Mouse (Mus musculus): ENCODE results near the gene Kif1c.
"Not testable (repeated sequence)": the region's sequence is repeated elsewhere in the genome, so short reads cannot be mapped to it uniquely, and the experiment has no call there.

Gene Kif1c

DNA sequence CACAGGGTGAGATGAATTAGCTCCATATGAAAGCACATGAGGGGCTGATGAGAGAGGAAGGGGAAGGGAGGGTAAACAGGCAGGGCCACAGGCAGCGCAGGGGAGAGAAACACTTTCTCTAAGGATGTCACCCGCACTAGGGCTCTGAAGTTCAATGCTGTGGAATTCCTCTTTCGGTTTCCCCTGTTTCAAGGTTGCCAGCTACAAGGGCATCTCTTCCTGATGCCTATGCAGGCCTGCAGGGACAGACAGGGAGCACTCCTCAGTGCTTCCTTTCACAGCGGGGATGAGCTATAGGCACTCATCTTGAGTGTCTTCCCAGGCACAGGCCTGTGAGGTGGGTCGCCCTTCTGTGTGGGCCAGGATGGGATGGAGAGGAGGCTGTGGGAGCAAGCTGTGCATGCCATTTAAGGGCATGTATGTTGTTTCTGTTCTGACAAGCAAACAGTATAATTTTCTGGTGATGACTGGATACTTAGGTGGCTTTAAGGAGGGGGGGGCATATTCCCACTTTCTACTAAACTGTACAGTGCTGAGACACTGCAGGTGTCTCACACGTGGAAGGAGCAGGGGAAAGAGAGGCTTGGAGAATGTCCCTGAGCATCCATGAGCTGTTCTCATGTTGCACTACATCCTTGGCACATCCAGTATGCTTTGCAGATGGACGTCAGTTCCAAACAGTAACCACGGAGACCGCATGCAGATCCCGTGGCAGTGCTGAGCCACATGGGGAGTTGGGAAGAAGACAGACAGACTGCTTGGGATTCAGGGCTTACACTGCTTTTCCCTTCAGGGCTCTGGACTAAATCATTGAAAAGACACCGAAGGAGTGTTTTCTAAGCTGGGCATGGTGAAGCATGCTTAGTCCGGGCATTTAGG lies 42.5 kb downstream of the Kif1c start:
- no peak for DNase-seq (ENCODE audit: low read depth, low spot score)

- no peak for DNase-seq (ENCODE audit: low read depth, low spot score)
These were observed 45.3 kb downstream of the Kif1c start for GRCm38 (mm10) chr11:70745636-70746035.

DNA sequence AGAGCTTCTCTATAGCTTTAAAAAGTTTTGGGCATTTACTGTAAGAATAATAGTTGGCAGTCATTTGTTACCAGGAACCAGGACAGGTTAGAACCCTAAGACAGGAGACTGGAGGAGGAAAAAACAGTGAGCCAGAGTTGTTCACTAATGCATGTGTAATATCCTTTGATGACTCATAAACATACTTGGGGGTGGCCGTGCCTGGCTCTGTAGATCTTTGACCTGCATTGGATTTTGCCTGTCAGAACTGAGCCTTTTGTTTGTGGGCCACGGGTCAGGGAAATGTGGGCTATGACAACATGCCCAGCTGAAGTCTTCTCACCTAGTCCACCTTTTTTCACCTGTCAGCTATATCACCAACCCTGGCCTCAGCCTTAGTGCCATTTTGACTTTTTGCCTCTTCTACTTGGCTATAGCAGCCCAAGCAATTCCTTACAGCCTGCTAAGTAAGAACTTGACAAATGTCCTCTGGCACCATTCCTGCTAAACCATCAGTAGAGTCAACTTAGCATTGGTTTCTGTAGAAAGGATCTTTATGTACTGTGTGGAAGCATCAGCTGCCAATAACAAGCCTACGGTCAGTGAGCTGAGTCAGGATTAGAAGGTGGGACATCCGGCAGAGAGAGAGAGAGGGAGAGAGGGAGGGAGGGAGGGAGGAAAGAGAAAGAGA lies 47.7 kb downstream of the Kif1c start:
- DNase-seq (ENCODE audit: low read depth, low spot score), result no peak

DNA sequence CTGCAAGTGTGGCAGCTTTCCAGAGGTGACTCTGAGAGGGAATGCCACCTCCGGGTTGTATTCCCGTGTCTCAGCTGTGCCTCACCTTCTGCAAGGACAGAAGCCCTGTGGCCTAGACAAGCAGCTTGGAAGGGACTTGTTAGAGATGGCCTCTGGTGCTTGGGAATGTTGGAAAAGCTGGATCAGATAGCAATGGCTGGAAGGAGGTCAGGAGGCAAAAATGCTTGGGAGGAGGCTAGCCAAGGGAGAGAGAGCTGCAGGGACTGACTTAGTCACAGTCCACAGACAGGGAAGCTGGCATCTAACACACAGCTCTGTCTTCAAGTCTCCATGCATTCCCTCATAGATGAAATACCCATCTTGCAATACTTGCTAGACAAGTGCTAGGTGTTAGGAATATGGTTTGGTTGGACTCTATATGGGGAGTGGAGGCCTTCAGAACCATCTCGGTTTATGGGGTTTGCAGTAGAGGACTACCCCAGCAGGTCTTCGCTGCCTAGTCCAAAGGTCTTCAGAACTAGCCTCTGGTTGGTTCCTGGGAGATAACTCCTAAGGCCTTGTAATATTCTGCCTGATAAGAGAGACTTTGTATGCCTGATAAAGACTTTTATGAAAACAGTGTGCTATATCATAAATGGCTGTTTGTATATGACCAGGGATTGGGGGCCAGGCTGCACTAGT lies 52.1 kb downstream of the Kif1c start:
- no peak for DNase-seq (ENCODE audit: low read depth, low spot score)

GRCm38 (mm10) chr11:70753146-70753545 lies 52.8 kb downstream of the Kif1c start:
- no peak for DNase-seq (ENCODE audit: low read depth, low spot score)

- no peak for DNase-seq (ENCODE audit: low read depth, low spot score)
These were observed 54.1 kb downstream of the Kif1c start for GRCm38 (mm10) chr11:70754476-70754875.

DNA sequence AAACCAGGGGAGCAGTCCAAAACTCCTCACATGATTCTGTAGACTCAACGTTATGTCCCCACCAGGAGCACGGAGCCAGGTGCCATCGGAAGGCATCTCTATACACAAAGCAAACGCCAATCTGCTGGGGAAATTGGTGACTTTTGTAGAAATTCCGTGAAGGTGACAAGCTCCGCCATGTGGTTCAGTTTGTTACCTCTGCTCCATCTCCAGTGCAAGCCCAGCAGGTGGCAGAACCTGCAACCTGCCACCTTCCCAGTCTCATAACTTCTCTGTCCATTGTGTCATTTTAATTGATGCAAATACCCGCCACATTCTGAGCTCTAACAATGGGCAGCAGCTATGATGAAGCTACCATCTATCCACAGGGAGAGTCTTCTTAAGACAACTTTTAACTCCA lies 54.6 kb downstream of the Kif1c start:
- DNase-seq (ENCODE audit: low read depth, low spot score), result no peak

- DNase-seq (ENCODE audit: low read depth, low spot score), result peak; percentile 65
These were observed 55.3 kb downstream of the Kif1c start for GRCm38 (mm10) chr11:70755645-70756044.

GRCm38 (mm10) chr11:70760446-70760845 lies 60.1 kb downstream of the Kif1c start:
- DNase-seq (ENCODE audit: low read depth, low spot score), result not testable (repeated sequence)

GRCm38 (mm10) chr11:70762641-70763040 lies 62.3 kb downstream of the Kif1c start:
- DNase-seq (ENCODE audit: low read depth, low spot score), result no peak

DNA sequence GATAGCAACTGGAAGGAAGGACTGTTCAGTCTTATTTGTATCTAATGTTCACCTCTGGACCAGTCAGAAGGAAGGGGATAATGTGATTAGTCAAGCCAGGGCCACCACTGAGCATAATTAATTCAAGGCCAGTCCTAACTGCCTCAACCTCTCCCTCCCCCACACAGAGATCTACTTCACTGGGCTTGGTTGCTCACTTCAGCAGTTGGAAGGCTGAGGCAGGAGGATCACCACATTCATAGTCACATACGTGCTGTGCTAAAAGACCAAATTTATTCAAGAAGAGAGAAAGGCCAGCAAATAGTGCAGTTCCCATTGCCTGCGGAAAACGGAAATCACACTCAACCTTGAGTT lies 63.2 kb downstream of the Kif1c start:
- no peak for DNase-seq (ENCODE audit: low read depth, low spot score)

GRCm38 (mm10) chr11:70763936-70764808 lies 63.8 kb downstream of the Kif1c start, which contains the start of gene Zfp3:
Zfp3 (plus strand) TSS chr11:70764209.
- peak; percentile 54 for DNase-seq (ENCODE audit: low read depth, low spot score)

DNA sequence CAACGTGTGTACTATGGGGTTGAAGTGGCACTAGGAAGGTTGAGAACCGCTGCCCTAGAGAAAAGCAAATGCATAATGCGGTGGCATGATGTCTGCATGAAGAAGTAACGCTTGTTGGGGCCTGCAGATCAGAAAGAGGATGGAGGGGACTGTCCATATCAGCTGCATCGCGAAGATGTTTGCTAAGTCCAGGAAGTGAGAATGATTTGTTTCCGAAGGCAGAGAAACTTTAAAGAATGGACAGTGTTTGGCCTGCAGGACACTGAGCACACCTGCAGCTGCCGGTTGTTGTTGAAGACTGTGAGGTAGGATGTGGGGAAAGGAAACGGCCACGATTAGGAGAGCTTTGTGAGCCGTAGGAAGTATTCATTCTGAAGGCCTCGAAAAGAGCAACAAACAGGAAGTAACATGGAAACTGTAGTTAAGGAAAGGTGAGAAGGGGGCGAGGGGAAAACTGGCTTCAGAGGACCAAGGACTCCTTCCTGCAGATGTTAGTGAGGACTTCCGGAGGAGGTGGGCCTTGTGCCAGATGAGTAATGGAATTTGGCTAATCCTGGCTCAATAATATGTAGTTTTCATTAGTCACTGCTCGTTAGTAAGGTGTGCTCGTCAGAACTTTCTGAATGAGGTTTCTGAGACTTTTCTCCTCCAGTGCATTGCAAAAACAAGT lies 65.6 kb downstream of the Kif1c start:
- no peak for DNase-seq (ENCODE audit: low read depth, low spot score)

GRCm38 (mm10) chr11:70770804-70771203 lies 70.5 kb downstream of the Kif1c start:
- DNase-seq (ENCODE audit: low read depth, low spot score), result no peak

- DNase-seq (ENCODE audit: low read depth, low spot score), result peak; percentile 54
These were observed 76.7 kb downstream of the Kif1c start for GRCm38 (mm10) chr11:70776830-70777571.

DNA sequence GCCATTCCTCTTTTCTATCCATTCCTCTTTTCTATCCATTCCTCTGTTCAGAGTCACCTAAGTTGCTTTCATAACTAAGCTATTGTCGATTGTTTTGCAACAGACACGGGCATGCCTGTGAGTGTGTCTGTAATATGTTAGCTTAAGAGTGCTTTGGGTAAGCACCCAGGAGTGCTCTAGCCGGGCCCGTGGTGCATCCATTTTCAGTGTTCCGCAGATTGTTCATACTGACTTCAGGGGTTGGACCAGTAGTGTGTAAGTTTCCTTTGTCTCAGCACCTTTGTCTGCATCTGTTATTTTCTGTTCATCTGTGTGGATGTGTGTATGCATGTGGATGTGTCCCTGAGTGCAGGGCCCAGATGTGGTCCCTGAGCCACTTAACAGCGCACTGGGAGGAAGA lies 77.3 kb downstream of the Kif1c start:
- no peak for DNase-seq (ENCODE audit: low read depth, low spot score)

DNA sequence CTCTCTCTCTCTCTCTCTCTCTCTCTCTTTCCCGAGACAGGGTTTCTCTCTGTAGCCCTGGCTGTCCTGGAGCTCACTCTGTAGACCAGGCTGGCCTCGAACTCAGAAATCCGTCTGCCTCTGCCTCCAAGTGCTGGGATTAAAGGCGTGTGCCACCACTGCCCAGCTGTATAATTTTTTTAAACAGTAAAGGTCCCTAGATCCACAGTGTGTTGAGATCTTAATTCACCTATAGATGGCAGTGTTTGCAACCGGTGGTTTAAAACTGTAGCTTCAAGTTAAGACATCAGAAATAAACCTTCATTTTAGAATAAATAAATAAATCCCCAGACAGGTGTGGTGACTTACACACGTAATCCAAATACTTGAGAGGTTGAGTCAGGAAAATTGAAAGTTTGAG lies 77.7 kb downstream of the Kif1c start:
- not testable (repeated sequence) for DNase-seq (ENCODE audit: low read depth, low spot score)

Measured in embryo, embryonic 11.5 days (tissue).